Mouse (Mus musculus) lung, adult 2 months (tissue): ENCODE results near the gene Pde4d.

Source experiments
- CTCF ChIP-seq: fragments of 200-500 bp; IDR thresholded peaks from 2 replicates; pipeline ENCODE4 v1.5.1; 2011; ENCODE audit warnings: mild to moderate bottlenecking, low read length, control low read depth; ENCODE audit not compliant: insufficient read depth
- POLR2A ChIP-seq: fragments of 200-500 bp; IDR thresholded peaks from 2 replicates; pipeline ENCODE4 v1.6.1; 2011; ENCODE audit warnings: low read depth, mild to moderate bottlenecking, control low read depth, low read length, borderline replicate concordance; ENCODE audit errors: extremely low read depth

DNA sequence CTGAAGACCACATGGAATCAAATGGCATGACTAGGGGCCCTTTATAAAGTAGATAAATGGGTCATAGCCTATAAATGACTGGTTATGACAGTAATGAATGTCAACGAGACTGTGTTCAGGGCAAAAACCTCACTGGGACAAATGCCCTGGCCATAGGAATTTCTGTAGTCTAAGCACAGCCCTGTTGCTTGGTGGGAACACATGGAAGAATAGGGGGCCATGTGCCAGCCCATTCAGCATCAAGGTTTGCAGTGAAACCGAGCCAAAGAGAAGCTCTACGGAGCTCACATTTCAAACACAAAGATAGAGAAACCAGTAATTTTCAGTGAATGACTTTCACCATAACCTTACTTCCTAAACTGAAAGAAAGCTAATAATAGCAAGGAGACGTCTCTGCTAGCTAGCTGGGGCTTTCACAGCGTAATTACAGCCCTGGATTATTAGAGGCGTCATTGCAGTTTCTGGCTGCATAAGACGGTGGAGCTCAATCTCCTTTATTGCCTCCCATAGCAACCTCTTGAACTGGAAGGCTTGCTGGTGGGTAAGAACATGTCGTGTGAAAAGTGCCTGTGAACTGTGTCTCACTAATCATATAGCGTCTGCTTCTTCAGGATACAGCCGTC is 1533.2 kb downstream of the Pde4d start:
- TF ChIP-seq CTCF (no peak), POLR2A (no peak)
